Mouse (Mus musculus) monocyte, adult 2 months (primary cell): ENCODE data around the gene Pitpnm2.

Experiments
- DNase-seq, 2 experiments: peaks; one replicate each; pipeline ENCODE4 v3.0.0; 2022; ENCODE audit warnings: low spot score in 2 of 2, low read depth in 1 of 2

Pitpnm2 gene

DNA sequence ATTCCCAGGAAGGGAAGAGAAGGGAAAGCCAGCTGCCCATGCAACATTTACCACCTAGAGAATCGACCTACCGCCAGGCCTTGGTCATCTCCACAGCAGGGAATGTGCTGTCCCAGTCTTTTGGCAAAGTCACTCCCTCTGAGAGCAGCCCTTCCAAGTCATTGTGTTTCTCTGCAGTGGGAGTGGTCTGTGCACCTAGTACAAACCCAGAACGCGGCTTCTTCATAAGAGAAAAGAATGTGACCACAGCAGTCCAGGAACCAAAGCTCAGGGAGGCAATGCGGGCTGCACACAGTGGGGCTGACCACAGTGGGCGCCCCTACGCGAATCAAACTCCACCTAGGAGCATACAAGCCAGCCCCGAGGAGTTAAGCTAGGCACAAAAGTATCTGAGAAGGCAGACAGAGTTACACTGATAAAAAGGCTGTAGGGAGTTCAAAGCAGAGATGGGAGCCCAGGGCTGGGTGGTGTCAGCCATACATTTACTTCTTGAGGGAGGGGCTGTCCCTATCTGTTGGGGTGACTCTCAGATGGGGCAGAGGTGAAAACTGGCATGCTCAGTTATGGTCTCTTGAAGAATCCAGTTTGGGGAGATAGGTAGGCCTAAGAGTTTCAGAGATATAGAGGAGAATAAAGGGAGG, 1.5 kb downstream of the Pitpnm2 start:
- DNase-seq = no peak

DNA sequence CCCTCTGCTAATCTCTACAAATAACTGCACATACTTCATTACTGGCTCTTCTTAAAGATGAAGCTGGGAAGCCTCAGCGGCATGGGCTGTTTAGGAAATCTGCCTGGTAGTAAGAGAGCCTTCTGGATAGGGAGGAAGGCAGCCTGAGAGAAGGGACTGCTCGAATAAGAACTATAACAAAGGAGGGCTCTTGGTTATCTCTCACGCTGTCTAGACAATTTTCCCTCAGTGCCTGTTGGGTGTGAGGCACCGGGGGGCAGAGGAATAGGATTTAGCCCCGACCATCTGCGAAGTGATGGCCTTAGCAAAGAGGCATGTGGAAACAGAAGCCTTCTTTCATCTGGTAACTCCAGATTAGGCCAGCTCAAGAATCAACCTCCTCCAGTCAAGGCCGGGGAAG, 2.3 kb downstream of the Pitpnm2 start:
- DNase-seq = no peak

DNA sequence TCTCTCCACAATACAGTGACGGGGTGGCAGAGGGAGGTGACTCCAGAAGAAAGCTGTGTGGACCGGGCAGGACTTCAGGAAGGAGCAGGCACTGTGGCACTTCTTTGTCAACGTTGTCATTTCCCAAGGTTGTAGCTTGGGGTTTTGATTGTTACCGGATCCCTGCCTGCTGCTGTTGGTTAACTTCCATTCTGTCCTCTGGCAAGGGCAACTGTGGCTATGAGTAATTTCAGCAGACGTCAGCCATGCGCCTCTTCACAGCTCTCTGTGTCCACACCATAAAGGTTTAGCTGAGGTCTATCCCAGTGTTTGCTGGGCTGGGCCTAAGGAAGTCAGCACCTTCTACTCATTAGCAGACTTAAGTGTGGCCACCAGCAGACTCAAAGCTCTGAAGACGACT, 4.7 kb downstream of the Pitpnm2 start:
- DNase-seq = no peak

DNA sequence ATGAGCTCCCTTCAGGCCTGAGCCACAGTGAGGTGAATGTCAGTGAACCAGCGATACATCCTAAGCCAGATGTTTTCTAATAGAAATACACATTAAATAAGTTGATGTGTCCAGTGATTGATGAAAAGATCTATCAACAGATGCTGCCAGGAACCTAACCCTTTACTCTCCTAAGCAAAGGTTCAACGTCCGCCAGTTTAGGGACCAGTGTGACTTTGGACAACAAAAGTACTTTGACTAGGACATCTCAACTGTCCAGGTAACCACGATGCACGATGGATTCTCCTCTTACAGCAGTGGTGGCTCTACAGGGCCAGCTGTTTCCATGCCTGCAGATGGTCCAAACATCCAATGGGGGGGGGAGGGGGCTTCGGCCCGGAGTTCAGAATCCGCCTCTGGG, 5.1 kb downstream of the Pitpnm2 start:
- no peak for DNase-seq

DNA sequence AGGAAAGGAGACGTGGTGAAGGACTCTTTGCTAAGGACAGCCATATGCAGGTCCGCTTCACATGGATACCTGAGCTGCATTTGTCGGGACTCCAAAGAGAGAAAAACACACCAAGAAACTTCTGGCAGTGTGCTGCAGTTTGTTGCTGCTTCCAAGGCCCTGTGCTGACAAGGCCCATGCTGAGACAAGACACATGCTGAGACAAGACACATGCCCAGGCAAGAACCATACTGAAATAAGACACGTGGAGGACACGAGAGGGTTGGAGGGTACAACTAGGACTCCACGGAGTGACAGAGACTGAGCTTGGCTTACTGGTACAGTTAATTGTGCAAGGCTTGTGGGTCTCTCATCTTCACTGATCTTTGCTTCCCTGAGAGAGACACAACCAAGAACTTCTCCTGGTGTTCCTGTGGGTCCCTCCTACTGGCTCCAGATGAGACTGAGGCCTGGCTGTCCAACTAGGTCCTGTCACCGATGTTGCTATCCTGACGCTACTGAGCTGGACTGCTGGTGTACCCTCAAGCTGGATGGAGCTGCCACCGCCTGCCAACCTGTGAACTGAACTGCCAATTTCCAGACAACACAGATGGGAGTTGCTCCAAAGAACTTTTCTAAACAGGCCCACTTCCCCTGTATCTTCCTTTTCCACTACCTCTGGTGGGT, 6.2 kb downstream of the Pitpnm2 start:
- DNase-seq = no peak

DNA sequence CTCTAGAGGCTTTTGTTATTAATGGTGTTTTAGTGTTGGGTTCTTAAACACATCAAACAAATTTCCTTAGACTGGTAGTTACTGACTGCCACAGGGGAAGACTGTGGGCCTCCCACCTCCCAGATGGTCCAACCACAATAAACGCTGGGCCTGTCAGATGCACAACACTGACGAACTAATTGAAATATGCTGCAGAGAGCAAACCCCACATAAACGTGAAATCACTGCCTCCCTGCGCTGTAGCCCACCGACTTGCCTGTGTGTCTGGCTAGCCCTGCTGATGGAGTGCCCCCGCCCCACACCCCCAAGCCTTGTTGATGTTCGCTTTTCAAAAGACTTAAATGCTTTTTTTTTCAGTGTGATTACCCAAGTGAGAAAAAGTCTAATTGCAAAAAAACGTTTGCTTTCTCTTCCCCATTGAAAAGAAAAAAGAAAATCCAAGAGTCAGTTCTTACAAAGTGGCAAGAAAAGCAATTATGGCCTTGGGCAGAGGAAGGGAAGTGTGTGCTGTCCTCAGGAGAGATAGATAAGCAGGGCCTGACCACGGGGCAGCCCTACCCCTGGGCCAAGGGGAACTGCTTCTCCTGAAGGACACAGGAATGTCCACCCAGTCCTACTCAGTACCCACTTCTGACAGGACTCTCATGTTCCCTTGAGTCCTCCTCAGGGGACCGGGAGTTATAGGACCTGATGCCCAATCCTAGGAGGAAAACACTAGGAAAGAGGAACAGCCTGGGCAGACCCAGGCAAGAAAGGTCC, 7.7 kb downstream of the Pitpnm2 start:
- no peak for DNase-seq

DNA sequence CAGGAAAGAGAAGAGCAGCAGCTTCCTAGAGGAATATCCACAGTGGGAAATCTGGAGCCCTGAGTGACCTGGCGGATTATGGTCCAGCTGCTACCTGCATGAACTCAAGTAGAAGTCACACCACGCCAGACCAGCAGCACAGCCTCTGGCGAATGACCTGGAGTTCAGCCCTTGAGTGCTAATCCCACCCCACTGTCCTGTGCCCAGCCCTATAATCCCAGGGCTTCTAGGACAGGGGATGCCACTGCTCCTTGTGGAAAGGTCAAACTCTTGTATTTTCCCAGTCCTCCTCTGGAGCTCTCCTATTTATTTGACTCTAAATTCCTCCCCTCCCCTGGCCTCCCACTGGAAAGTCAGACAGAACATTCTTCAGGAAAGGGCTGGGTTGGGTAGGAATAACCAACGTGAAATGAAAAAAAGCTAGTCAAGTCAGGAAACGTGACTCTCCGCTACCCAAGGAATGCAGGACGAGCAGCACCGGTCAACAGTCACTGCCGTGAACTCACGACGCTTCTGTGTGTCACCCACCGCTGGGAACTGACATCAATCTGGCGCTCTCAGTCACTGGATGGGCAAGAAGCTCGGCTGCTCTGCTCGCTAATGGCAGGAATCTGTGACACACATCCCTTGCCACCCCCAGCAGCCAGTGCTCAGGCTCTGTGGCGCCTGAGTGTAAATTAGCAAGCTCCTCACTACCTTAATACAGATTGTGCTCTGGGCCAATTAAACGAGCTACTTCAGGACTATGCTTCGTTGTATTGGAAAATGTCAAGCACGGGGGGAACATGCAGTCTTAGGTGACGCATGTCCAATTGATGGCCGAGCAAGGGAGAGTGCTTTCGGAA, 8.5 kb downstream of the Pitpnm2 start:
- no peak for DNase-seq

DNA sequence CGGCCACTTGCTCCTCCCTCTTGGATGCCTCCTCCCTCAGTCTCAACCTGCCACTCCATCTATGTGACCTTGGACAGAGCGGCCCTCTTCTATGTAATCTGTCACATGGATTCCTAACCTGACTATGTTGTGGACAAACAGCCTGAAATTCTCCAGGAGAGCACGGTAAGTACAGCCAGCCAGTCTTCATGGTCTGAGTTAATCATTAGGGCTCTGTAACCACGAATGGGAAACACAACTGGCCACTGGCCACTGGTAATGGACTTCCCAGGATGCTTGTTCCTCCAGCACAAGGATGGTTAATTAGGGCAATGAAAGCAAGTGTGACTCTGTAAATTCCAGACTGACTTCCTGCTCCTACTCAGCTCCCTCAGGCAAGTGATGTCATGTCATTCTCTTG, 13.4 kb downstream of the Pitpnm2 start:
- no peak for DNase-seq

DNA sequence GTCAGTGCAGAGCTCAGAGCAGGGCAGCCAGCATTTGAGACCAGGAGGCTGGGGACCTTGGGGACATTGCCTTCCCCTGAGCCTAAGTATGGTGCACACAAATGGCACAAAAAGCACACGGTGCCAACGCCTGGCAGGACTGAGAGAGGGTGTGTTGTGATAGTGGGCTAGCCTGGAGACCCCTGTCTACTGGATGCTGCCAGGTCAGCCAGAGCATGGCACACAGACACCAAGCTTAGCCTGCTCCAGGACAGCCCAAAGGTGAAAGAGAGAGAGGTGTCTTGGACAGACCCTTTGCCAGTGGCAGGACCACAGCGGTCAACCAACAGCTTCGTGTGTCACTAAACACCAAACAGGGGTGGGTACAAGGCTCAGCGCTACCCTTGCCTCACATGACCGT, 14.8 kb downstream of the Pitpnm2 start:
- DNase-seq = no peak

DNA sequence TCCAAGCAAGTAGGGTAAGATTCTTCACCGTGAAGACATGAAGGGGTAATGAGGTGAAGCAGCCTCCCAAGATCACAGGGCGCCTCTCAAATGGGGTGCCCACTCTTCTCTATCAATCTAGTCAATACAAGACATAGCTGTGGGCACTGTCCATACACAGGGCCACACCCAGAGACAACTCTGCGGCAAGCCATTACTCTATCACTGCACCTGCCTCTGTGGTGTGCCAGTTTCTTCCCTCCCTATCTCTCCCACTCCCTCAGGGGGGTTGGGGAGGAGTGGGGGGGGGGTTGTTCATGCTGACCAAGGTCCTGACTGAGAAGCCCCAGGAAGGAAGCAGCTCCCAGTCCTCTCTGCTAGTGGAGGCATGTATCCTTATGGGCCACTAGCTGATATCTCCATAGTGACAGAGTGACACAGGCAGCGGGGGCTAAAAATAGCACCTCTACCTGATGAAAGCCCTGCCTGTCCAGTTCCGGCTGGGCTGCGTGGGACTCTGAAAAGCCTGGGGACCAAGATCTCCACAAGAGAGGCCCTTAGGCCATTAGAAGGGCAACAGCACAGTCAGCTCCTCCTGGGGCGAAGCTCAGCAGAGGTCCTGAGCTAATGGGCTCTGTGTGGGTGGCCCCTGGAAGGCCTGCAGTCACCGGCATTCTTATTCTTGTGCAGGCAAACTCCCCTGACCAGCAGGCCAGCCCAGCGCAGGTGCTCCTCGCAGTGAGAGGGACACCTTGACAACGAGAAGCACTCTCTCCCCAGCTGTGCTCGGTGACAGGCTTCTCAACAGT, 15.5 kb downstream of the Pitpnm2 start:
- DNase-seq = no peak

DNA sequence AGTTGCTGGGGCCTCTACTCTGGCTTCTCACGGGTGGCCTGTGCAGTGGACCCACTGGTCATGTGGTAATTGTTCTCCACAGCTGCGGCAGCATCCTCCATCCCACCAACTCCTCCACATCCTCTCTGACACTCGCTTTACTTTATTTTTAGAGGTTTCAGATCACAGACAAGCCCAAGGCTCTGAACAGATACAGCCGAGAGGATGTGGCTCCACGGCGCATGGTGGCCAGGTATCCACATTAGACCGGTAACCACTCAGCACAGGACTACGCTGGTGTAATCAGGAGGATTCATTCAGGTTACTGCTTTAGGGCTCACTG, 16.5 kb downstream of the Pitpnm2 start:
- no peak for DNase-seq

DNA sequence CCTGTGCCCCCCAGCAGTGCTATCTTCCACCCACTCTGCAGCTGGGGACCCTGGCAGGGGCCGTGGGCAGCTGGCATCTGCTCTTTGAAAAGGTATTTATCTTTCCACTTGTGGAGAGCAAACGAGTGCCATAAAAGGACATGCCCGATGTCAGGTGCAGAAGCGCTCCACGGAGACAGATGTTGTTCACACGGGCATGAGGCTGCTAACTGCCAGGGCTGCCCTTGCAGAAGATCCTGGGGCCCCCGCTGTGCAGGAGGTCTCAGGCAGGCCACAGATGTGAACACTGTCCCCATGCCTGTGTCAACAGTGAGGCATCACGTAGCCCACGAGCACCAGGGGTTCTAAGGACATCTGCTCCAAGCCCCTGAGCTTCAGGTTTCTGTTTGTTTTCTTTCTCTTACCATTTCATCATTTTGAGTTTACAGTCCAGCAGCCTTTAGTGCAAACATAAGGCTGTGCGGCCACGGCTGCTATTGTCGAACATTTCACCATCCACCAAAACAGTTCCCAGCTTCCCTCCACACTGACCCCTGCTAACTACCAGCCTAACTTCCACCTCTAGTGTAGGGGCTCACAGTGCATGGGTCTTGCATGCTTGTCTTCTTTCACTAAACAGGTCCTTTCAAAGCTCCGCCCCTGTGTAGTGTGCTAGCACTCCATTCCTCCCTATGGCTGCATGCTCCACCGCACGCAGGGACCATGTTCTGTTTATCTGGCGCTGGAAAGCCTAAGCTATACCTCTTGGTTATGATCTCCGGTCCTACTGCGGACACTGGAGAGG, 17.0 kb downstream of the Pitpnm2 start:
- no peak for DNase-seq

DNA sequence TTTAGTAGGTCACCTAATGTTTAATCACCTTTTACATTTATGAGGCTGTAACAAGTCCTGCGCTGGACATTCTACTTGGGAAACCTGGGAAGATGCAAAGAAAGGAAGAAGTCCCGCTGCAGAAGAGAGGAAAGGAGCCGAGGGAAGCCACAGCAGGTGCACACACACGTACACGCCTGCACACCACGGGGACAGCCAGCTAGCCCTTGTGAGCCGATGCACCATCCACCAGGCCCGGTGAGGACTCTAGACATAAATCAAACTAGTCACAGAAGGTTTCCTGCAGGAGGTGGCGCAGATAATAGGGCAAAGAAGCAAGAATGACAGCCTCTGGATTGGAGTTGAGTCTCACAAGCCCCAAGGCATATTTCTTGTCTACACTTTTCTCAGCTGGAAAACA, 19.1 kb downstream of the Pitpnm2 start:
- DNase-seq = no peak

DNA sequence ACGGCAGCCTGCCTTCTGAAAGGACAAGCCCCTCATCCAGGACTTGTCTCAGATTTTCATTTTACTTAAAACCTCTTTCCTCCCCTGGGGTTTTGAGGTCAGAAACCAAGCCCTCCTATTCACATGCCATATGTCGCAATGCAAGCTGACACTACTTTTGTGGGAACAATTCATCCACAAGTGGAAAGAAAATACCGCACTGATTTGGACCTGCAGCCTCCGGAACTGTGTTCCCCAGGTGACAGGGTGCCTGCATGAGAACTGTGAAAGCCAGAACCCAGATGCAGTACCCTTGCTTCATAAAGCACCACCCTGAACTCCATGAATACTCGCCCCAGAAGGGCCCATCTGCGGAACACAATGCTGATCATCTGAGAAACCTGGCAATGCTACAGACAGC, 22.4 kb downstream of the Pitpnm2 start:
- DNase-seq = no peak

DNA sequence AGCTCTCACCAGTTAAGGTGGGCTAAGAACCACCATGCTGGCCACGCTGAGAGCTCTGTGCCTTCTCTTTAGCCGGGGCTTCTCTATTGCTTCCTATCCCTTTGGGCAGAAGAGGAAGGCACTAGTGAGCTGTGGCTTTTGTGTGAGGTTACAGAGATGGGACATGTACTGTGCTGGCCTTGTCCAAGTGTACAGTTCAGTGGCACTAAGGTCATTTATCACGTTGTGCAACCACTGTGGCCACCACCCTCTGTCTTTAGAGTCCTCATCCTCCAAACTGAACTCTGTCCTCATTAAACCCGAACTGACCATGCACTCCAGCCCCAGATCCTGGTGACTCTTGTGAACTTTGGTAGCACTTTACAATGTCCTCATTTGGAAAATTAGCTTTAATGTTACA, 23.1 kb downstream of the Pitpnm2 start:
- no peak for DNase-seq

DNA sequence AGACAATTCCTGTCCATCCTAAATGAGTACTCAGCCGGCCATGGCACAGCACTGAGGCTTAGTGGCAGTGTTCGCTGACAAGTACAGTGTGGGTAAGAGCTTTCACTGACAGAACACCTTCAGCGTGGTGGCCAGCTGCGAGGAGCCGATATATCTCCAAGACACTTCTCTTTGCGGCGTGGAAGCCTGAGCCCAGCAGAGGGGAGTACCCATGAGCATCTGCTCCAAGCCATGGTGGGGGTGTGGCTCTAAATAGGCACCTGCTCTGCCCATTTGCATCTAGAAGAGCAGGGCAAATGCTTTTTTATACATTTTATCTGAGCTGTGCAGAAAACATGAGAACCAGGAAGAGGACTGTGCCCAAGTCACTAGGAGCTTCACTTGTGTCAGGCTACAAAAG, 23.7 kb downstream of the Pitpnm2 start:
- DNase-seq = no peak

DNA sequence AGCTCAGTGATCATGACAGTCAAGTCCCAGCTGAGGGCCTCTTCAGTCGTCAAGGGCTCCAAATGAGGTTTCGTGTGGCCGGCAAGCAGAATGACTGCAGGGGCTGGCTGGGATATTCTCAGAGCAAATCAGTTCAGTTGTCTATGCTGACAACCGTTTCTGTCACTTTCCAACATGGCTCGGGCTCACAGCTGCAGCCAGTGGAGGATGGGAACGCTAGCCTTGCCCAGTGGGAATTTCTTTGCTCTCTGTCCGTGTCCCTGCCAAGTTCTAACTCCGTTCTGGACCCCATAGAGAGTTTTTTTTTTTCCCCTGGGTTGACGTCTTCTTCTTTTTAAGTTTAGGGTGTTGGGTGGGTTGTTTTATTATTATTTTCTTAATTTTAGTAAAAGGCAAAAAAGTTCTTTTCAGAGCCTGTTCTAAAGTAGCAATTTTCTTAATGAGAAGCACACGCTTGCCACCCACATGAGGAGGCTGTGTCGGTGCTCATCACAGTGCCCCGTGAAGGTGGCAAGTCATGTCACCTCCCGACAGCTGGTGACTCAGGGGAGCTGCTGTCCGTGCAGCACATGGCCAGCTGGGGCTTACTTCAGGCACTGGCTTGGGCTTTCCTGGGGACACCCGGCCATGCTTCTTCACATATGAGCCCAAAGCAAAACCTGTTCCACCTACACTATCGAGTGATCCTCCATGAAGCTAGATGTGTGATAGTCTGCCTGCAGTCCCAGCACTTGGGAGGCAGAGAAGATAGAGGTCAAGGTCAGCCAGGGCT, 25.1 kb downstream of the Pitpnm2 start:
- DNase-seq = no peak

DNA sequence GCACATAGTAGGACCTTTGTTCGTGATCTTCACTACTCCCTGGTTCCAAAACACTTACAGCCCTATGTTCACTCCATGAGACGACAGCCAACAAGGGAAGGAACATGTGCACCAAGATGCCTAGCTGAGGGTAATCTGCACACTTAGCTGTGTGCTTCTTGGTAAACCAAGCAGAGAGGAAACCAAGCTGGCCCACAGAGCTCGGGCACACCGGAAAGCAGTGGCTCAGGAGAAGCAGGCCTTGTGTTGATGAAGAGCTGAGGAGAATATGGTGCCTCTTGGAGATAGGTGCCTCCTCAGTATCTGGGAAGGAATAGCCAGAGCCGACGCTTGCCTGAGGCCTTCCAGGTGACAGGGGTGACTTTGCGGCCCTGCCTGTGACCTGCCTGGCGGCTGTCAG, 26.0 kb downstream of the Pitpnm2 start:
- DNase-seq = no peak

DNA sequence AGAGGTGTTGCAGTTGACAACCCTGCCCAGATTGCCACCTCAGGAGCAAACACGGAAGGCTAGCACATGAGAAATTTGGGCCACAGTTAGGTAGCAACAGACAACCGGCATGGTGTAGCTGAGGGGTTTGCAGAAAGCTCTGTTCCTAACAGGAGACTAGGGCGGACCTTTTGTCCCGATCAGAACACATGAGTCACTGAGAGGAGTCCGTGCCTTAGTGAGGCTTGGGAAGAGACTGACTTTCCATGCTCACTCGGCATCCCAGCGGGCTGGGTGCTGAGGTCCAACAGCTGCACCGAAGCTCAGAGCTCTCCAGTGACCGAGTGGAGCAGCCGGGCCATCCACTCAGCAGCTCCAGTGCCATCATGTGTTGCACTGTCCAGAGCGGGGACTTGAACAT, 26.9 kb downstream of the Pitpnm2 start:
- no peak for DNase-seq

DNA sequence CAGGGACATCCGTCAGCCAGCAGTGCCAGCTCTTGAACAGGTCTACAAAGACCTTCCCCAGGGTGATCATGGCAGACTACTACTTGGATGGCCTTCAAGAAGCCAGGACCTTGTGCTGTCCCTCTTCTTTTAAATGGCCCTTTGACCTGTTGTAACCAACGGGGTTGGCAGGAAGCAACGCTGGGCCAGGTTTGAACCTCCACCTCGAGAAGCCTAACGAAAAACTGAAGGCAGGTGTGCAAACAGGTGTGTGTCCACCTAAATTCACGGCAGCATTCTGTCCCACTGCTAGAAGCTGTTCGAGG, 27.9 kb downstream of the Pitpnm2 start:
- no peak for DNase-seq
